Mouse (Mus musculus) v-Abl transformed pro-B cells (cell line): Measurements from ENCODE around the gene Carmil2.

Experiments used
- in situ Hi-C, 2 experiments: fragments of 400-800 bp; cut with MboI; formaldehyde crosslinking; loops; one replicate each; pipeline ENCODE4 v1.15.1; 2025; ENCODE audit not compliant: unreplicated experiment in 2 of 2

Carmil2 gene

GRCm38 (mm10) chr8:105694051-105694799, 8.2 kb downstream of the Carmil2 start:
- in situ Hi-C loops = no loop called here

- in situ Hi-C loops = no loop called here
These were observed 9.2 kb downstream of the Carmil2 start for GRCm38 (mm10) chr8:105695080-105695780.

GRCm38 (mm10) chr8:105697196-105697780, 11.2 kb downstream of the Carmil2 start:
- in situ Hi-C loops = no loop called here

- in situ Hi-C loops = no loop called here
These were observed 12.7 kb downstream of the Carmil2 start for GRCm38 (mm10) chr8:105698734-105699133.

GRCm38 (mm10) chr8:105699488-105700215, 13.6 kb downstream of the Carmil2 start:
- in situ Hi-C loops = no loop called here

- in situ Hi-C loops = no loop called here
These were observed 14.5 kb downstream of the Carmil2 start for GRCm38 (mm10) chr8:105700566-105700965.

GRCm38 (mm10) chr8:105700966-105701824, 15.1 kb downstream of the Carmil2 start, which contains the start of the genes Acd and Pard6a:
Acd (minus strand) TSS chr8:105701102.
Pard6a (plus strand) TSS chr8:105701148.
- in situ Hi-C loops = no loop called here

GRCm38 (mm10) chr8:105702001-105702401, 15.9 kb downstream of the Carmil2 start:
- in situ Hi-C loops = no loop called here

- in situ Hi-C loops = no loop called here
These were observed 16.8 kb downstream of the Carmil2 start for GRCm38 (mm10) chr8:105702731-105703415.

GRCm38 (mm10) chr8:105704146-105704812, 18.2 kb downstream of the Carmil2 start:
- in situ Hi-C loops = no loop called here

GRCm38 (mm10) chr8:105704955-105705354, 18.9 kb downstream of the Carmil2 start:
- in situ Hi-C loops = no loop called here

- in situ Hi-C loops = no loop called here
These were observed 20.4 kb downstream of the Carmil2 start for GRCm38 (mm10) chr8:105706426-105706825.

- in situ Hi-C loops = no loop called here
These were observed 21.7 kb downstream of the Carmil2 start, which contains the start of the genes 4933405L10Rik and Enkd1 for GRCm38 (mm10) chr8:105707498-105708403. 4933405L10Rik (plus strand) TSS chr8:105707655. Enkd1 (minus strand) TSS chr8:105708210.

GRCm38 (mm10) chr8:105708675-105709074, 22.6 kb downstream of the Carmil2 start:
- in situ Hi-C loops = no loop called here

- in situ Hi-C loops = no loop called here
These were observed 23.2 kb downstream of the Carmil2 start for GRCm38 (mm10) chr8:105709317-105709716.

GRCm38 (mm10) chr8:105712286-105712685, 26.2 kb downstream of the Carmil2 start:
- in situ Hi-C loops = loop anchor here (5.0 to 10.0 kb wide), 4 partner anchors 215 to 405 kb away; no protein-coding TSS in a partner anchor

GRCm38 (mm10) chr8:105714139-105714538, 28.1 kb downstream of the Carmil2 start:
- in situ Hi-C loops = loop anchor here (5.0 to 10.0 kb wide), 4 partner anchors 213 to 403 kb away; no protein-coding TSS in a partner anchor
